Mouse (Mus musculus) heart, embryonic 15.5 days (tissue): Measurements from ENCODE around the gene Fam222a. TPM values are rescaled to one million over a fixed set of nuclear protein-coding genes. Genes with fewer than 3 reads are reported as not detected.
A peak's percentile ranks its signal among the peaks of the same experiment; 100 is the strongest.

Experiments used
- ATAC-seq: fragments of 200-750 bp; cut with Nextera tagmentation; replicated peaks from 2 replicates; pipeline ENCODE4 v1.8.0; 2017; ENCODE audit warnings: low read depth, moderate TSS enrichment; ENCODE audit not compliant: insufficient number of reproducible peaks, insufficient read depth, low FRiP score
- H3K27ac ChIP-seq: fragments of 300-500 bp; sonication (generic); 2 replicates; pipeline ENCODE4 v1.5.1; 2015; ENCODE audit warnings: mild to moderate bottlenecking, inconsistent platforms
- H3K27me3 ChIP-seq: fragments of 300-500 bp; sonication (generic); 2 replicates; pipeline ENCODE4 v1.6.1; 2015; ENCODE audit warnings: inconsistent platforms
- H3K36me3 ChIP-seq: fragments of 300-500 bp; sonication (generic); 2 replicates; pipeline ENCODE4 v1.6.1; 2015; ENCODE audit warnings: mild to moderate bottlenecking, inconsistent platforms
- H3K4me1 ChIP-seq: fragments of 300-500 bp; sonication (generic); replicated peaks from 2 replicates; pipeline ENCODE4 v1.6.1; 2015; ENCODE audit warnings: inconsistent platforms
- H3K4me2 ChIP-seq: fragments of 300-500 bp; sonication (generic); 2 replicates; pipeline ENCODE4 v1.6.1; 2015; ENCODE audit warnings: inconsistent platforms, mild to moderate bottlenecking, moderate library complexity
- H3K4me3 ChIP-seq: fragments of 300-500 bp; sonication (generic); 2 replicates; pipeline ENCODE4 v1.5.1; 2015; ENCODE audit warnings: mild to moderate bottlenecking, inconsistent platforms
- H3K9ac ChIP-seq: fragments of 300-500 bp; sonication (generic); 2 replicates; pipeline ENCODE4 v1.6.1; 2015; ENCODE audit warnings: mild to moderate bottlenecking, inconsistent platforms
- H3K9me3 ChIP-seq: fragments of 300-500 bp; sonication (generic); replicated peaks from 2 replicates; pipeline ENCODE4 v1.6.1; 2016; ENCODE audit warnings: inconsistent platforms
- WGBS: fragments of 180-500 bp; shearing (Covaris S2); methylation state at CpG from one replicate; pipeline ENCODE4 v1.1.7; 2015; ENCODE audit warnings: mixed read lengths; 5-methylcytosine and 5-hydroxymethylcytosine counted together
- polyA plus RNA-seq: library from polyadenylated mRNA; unstranded; fragments of >200 nt; fragmentation: Nextera tagmentation; extraction: Ambion mirVana; gene quantifications from 2 replicates; pipeline ENCODE4 v1.2.1, GENCODE M21; 2015

Fam222a gene
- polyA plus RNA-seq, 1 experiment from 2014 or later: 0.74 TPM

- Histone ChIP-seq H3K36me3 (no peaks in the 10 kb centered on the region), H3K9me3 (no peaks in the 10 kb centered on the region), H3K27me3 (no peaks in the 10 kb centered on the region; the same call in 1 of the 2 replicates), H3K4me1 (peaks cover 9% of the 10 kb centered on the region), H3K9ac (no peak overlapping the region), H3K27ac (no peak overlapping the region), H3K4me2 (no peak overlapping the region), H3K4me3 (no peak overlapping the region)
- no peak for ATAC-seq
- WGBS: 71% methylated on average over 9 of the region's 9 CpGs
These were observed 22.7 kb upstream of the Fam222a start for GRCm38 (mm10) chr5:114545076-114545475.

DNA sequence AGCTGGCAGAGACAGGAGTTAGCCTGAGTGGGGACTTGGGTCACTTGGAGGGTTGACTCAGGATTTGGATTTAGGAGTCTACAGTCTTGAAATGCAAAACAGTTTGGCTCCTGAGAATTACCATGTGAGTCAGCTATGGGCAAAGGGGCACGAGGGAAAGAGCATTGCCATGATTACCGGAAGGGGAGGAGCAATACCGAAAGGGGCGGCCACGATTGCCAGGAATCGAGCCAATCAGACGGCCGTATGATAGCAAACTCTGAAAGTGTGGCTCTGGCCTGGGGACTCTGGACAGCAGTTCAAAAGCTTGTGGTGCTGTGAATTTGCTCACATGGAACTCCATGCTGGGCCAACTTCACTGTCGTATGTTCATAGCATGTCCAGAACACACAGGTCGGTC is 18.8 kb upstream of the Fam222a start:
- Histone ChIP-seq H3K4me3 (no peak overlapping the region), H3K27me3 (no peaks in the 10 kb centered on the region), H3K4me1 (peaks cover 3% of the 10 kb centered on the region), H3K9ac (no peak overlapping the region), H3K27ac (no peak overlapping the region), H3K36me3 (no peaks in the 10 kb centered on the region), H3K9me3 (no peaks in the 10 kb centered on the region), H3K4me2 (no peak overlapping the region)
- 90% methylated on average over 10 of the region's 10 CpGs for WGBS
- ATAC-seq: no peak

- no peak overlapping the region for H3K9ac ChIP-seq
- H3K9me3 ChIP-seq: no peaks in the 10 kb centered on the region
- WGBS: 74% methylated on average over 3 of the region's 3 CpGs
These were observed 18.0 kb upstream of the Fam222a start for GRCm38 (mm10) chr5:114549770-114550169.

GRCm38 (mm10) chr5:114550431-114550830 is 17.4 kb upstream of the Fam222a start:
- Histone ChIP-seq H3K9me3 (0 out of 2 replicates have a peak, but pooled peaks cover 2% of the 10 kb centered on the region), H3K36me3 (no peaks in the 10 kb centered on the region), H3K4me2 (no peak overlapping the region), H3K27me3 (no peaks in the 10 kb centered on the region), H3K9ac (no peak overlapping the region), H3K4me1 (peaks cover 3% of the 10 kb centered on the region), H3K27ac (no peak overlapping the region), H3K4me3 (no peak overlapping the region)
- WGBS: 51% methylated on average over 7 of the region's 7 CpGs
- ATAC-seq: no peak

More at GRCm38 (mm10) chr5:114549770-114550169, 18.0 kb upstream of the Fam222a start:
- no peak overlapping the region for H3K4me2 ChIP-seq
- no peaks in the 10 kb centered on the region for H3K36me3 ChIP-seq
- H3K27ac ChIP-seq: no peak overlapping the region
- no peak for ATAC-seq
- no peak overlapping the region for H3K4me3 ChIP-seq
- no peaks in the 10 kb centered on the region for H3K27me3 ChIP-seq
- peaks cover 3% of the 10 kb centered on the region for H3K4me1 ChIP-seq

- Histone ChIP-seq H3K4me1 (peaks cover 3% of the 10 kb centered on the region), H3K36me3 (no peaks in the 10 kb centered on the region), H3K9ac (no peak overlapping the region), H3K4me3 (no peak overlapping the region), H3K9me3 (0 out of 2 replicates have a peak, but pooled peaks cover 3% of the 10 kb centered on the region), H3K27me3 (no peaks in the 10 kb centered on the region), H3K27ac (no peak overlapping the region), H3K4me2 (no peak overlapping the region)
- ATAC-seq: no peak
- WGBS: 28% methylated on average over 6 of the region's 6 CpGs
These were observed 16.8 kb upstream of the Fam222a start for GRCm38 (mm10) chr5:114550886-114551492.

- Histone ChIP-seq H3K4me3 (no peak overlapping the region), H3K36me3 (no peaks in the 10 kb centered on the region), H3K27me3 (no peaks in the 10 kb centered on the region), H3K9ac (no peak overlapping the region), H3K4me2 (no peak overlapping the region), H3K4me1 (peaks cover 3% of the 10 kb centered on the region), H3K9me3 (0 out of 2 replicates have a peak, but pooled peaks cover 3% of the 10 kb centered on the region), H3K27ac (no peak overlapping the region)
- 58% methylated on average over 13 of the region's 13 CpGs for WGBS
- no peak for ATAC-seq
These were observed 15.2 kb upstream of the Fam222a start for GRCm38 (mm10) chr5:114552507-114553208.

GRCm38 (mm10) chr5:114553706-114554105 is 14.1 kb upstream of the Fam222a start:
- Histone ChIP-seq H3K4me1 (peaks cover 8% of the 10 kb centered on the region), H3K27ac (no peak overlapping the region), H3K4me3 (no peak overlapping the region), H3K9ac (no peak overlapping the region), H3K27me3 (no peaks in the 10 kb centered on the region), H3K9me3 (0 out of 2 replicates have a peak, but pooled peaks cover 3% of the 10 kb centered on the region), H3K36me3 (no peaks in the 10 kb centered on the region), H3K4me2 (no peak overlapping the region)
- ATAC-seq: no peak
- 64% methylated on average over 8 of the region's 8 CpGs for WGBS

GRCm38 (mm10) chr5:114555424-114555823 is 12.4 kb upstream of the Fam222a start:
- Histone ChIP-seq H3K27me3 (no peaks in the 10 kb centered on the region), H3K27ac (no peak overlapping the region), H3K9me3 (0 out of 2 replicates have a peak, but pooled peaks cover 3% of the 10 kb centered on the region), H3K36me3 (no peaks in the 10 kb centered on the region), H3K4me1 (peaks cover 9% of the 10 kb centered on the region), H3K4me3 (no peak overlapping the region), H3K9ac (no peak overlapping the region), H3K4me2 (no peak overlapping the region)
- ATAC-seq: no peak
- WGBS: 88% methylated on average over 2 of the region's 2 CpGs

- 0 out of 2 replicates have a peak, but pooled peaks cover 3% of the 10 kb centered on the region for H3K9me3 ChIP-seq
- no peak overlapping the region for H3K4me2 ChIP-seq
- peaks cover 11% of the 10 kb centered on the region for H3K4me1 ChIP-seq
- H3K9ac ChIP-seq: no peak overlapping the region
- H3K36me3 ChIP-seq: no peaks in the 10 kb centered on the region
- no peak overlapping the region for H3K4me3 ChIP-seq
- no peak for ATAC-seq
- H3K27me3 ChIP-seq: no peaks in the 10 kb centered on the region
- WGBS: 61% methylated on average over 11 of the region's 11 CpGs
- no peak overlapping the region for H3K27ac ChIP-seq
These were observed 11.7 kb upstream of the Fam222a start for GRCm38 (mm10) chr5:114556109-114556508.

GRCm38 (mm10) chr5:114557765-114558731 is 9.8 kb upstream of the Fam222a start:
- no peak overlapping the region for H3K27ac ChIP-seq
- H3K4me2 ChIP-seq: no peak overlapping the region
- H3K9me3 ChIP-seq: 0 out of 2 replicates have a peak, but pooled peaks cover 3% of the 10 kb centered on the region
- ATAC-seq: no peak
- 55% methylated on average over 20 of the region's 20 CpGs for WGBS
- no peaks in the 10 kb centered on the region for H3K36me3 ChIP-seq
- peaks cover 11% of the 10 kb centered on the region; the same call in 1 of the 2 replicates for H3K4me1 ChIP-seq
- H3K4me3 ChIP-seq: no peak overlapping the region
- no peak overlapping the region for H3K9ac ChIP-seq
- H3K27me3 ChIP-seq: 0 out of 2 replicates have a peak, but pooled peaks cover 4% of the 10 kb centered on the region

- H3K4me2 ChIP-seq: peak overlapping the region; percentile 46
- H3K27ac ChIP-seq: no peak overlapping the region
- H3K27me3 ChIP-seq: 0 out of 2 replicates have a peak, but pooled peaks cover 4% of the 10 kb centered on the region
- no peaks in the 10 kb centered on the region; the same call in 1 of the 2 replicates for H3K9me3 ChIP-seq
- no peak for ATAC-seq
- 12% methylated on average over 9 of the region's 9 CpGs for WGBS
- H3K4me3 ChIP-seq: no peak overlapping the region
- H3K36me3 ChIP-seq: no peaks in the 10 kb centered on the region
- H3K9ac ChIP-seq: no peak overlapping the region
- H3K4me1 ChIP-seq: peaks cover 19% of the 10 kb centered on the region
These were observed 7.3 kb upstream of the Fam222a start for GRCm38 (mm10) chr5:114560533-114560936.
